Mouse (Mus musculus) CD4-positive, CD25-positive, alpha-beta regulatory T cell, adult 9 weeks (primary cell): ENCODE results near the gene Frmpd4. TPM values are rescaled to one million over a fixed set of nuclear protein-coding genes. Genes with fewer than 3 reads are reported as not detected.

Experiments
- polyA plus RNA-seq: library from polyadenylated mRNA; unstranded; fragments of 100-300 nt; shearing (Covaris generic); gene quantifications from one replicate; pipeline ENCODE4 v1.2.1, GENCODE M21; 2017

The Frmpd4 gene
- not detected for polyA plus RNA-seq

DNA sequence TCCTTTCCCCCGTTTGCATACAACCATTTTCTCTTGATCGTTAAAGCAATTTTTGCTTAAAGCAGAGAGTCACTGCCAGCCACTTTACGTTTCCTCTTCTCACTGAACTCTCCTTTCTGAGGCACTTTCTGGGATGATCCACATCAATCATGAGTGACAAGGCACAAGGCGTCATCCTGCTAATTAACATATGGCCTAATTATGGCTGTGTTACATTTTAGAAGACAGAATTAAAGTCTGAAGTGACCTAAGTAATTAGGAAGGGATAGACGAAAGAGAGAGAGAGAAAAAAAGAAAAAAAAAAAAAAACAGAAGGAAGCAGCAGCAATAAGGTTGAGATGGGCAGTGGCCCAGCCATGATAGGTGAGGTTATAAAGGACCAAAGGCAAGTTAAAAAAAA lies at the start of gene Frmpd4:
Gene Frmpd4, minus strand, starts transcription at position 101 of the 400 bp plus-strand sequence.

Other genes starting within 250 kb of the Frmpd4 start
- 43.4 TPM for gene Msl3, start 96.7 kb upstream of the Frmpd4 start, polyA plus RNA-seq
- 0.06 TPM for gene Arhgap6, start 217.9 kb upstream of the Frmpd4 start, polyA plus RNA-seq